Mouse (Mus musculus): ENCODE measurements around the gene Ift52.
A peak's percentile ranks its signal among the peaks of the same experiment; 100 is the strongest.
"Not testable (repeated sequence)": the region's sequence is repeated elsewhere in the genome, so short reads cannot be mapped to it uniquely, and the experiment has no call there.

Ift52 gene

DNA sequence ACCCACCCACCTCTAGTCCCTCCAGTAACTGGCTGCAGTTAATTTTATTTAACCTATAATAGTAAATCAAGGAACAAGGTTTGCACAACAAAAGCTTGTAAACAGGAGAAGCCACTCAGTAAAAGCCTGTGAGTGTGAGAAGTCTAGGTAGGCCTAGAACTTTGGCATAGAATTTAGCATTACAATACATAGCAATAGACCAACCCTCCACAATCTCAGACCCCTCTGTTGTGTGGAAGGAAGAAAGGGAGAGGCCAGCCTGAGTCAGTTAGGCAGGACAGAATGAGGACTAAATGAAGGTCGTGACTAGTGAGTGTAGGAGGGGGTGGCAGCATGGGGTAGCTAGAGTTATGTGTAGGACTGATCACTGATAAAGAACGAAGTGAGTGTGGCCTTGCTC is 14.6 kb downstream of the Ift52 start:
- DNase-seq (ENCODE audit: low spot score): no peak

DNA sequence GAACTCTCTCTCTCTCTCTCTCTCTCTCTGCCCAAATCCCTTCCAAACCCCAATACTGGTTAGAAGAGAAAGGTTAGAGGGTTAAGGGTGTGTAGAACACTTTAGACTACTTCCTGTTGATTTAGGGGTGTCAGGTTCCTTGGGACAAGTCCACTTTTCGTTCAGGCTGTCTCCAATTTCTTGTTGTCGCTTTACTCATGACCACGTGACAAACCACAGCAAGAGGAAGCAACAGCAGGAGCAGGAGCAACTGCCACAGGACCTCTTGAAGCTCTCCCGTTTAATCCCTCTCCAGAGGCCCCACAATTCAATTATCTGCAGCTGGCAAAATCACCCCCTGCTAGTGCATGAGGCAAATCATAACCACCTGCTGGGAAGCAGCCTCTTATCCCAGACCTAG is 15.5 kb downstream of the Ift52 start:
- no peak for DNase-seq (ENCODE audit: low spot score)

DNA sequence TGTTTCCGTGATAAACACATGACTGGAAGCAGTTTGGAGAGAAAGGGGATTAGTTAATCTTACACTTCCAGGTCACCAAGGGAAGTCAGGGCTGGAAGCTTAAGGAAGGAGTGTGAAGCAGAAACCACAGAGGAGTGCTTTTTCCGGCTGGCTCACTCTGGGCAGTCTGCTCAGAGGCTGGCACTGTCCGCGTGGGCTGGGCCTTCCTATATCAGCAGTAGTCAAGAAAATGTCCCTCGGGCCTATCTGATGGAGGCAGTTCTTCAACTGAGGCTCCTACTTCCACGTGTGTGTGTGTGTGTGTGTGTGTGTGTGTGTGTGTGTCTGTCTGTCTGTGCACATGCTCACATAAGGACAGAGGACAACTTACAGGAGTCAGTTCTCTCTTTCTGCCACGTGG is 22.8 kb downstream of the Ift52 start:
- no peak for DNase-seq (ENCODE audit: low spot score)

DNA sequence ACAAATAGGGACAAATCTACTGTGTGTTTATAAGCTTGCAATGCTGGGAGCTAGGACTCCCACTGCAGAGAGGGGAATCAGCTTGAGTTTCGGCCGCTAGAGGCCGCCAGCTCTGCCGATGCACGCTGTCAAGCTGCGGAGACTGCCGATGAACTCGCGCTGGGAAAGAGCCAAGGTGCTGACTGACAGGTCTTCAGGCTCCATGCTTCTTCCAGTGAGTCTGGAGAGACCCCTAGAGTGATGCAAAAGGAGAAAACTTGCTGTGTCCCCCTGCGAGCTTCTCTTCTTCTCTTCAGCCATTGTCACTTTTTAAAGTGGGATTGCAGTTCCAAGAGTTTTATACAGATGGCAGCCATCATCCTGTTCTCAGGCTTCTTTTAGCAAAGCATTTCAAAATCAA is 31.0 kb downstream of the Ift52 start:
- DNase-seq (ENCODE audit: low spot score): peak; percentile 44

DNA sequence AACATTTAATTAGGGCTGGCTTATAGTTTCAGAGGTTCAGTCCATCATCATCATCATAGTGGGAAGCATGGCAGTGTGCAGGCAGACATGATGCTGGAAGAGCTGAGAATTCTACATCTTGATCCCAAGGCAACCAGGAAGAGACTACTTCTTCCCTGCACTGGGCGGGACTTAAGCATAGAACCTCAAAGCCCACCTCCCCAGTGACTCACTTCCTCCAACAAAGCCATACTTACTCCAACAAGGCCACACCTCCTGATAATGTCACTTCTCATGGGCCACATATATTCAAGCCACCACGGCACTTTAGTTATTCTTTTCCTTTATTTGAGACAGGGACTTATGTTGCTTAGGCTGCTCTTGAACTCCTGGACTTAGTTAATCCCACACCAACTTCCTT is 32.0 kb downstream of the Ift52 start:
- DNase-seq (ENCODE audit: low spot score): no peak

GRCm38 (mm10) chr2:163051691-163052090 is 34.5 kb downstream of the Ift52 start:
- no peak for DNase-seq (ENCODE audit: low spot score)

GRCm38 (mm10) chr2:163052101-163052500 is 34.9 kb downstream of the Ift52 start:
- no peak for DNase-seq (ENCODE audit: low spot score)

DNA sequence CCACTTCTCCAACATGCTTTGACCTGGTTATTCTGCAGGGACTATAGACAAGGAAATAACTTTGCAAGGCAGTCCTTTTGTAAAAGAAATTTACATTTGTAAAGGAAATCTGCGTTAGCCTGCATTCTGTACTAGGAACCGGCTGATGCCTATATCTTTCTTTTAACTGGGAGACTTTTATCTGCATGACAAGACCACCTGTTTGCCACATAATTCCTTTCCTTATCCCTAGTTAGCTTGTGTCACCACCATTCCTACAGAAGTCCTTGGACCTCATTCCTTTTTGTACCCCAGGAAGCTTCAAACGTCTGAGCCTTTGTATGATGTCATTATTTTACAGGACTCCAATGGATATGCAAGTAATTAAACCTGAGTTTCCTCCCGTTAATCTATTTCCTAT is 35.7 kb downstream of the Ift52 start:
- no peak for DNase-seq (ENCODE audit: low spot score)

DNA sequence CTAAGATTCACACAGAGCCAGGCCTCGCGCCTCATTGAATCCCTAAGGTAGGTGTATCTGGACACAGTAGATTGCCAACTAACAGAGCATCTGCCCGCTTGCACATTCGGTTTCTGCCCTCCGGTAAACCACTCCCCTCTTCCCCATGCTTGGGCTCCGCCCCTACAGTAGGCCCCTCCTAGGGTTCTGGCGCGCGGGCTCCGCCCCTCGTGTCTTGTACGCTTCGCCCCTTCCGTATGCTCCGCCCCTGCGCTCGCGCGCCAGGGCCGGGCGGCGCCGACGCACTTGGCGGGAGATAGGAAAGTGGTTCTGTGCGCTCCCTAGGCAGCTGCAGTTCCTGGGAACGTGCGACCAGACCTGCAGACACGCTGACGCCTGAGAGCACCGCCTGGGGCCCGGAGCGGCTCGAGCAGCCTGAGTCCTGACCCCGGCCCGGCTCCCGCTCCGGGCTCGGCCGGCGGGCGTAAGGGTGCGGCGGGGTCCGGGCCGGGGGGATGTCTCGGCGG is 37.2 kb downstream of the Ift52 start, which contains the start of gene Mybl2:
Mybl2 (plus strand) TSS at position 353 of the 506 bp plus-strand sequence.
- peak; percentile 97 for DNase-seq (ENCODE audit: low spot score)

GRCm38 (mm10) chr2:163054891-163055494 is 37.8 kb downstream of the Ift52 start:
- peak; percentile 43 for DNase-seq (ENCODE audit: low spot score)

DNA sequence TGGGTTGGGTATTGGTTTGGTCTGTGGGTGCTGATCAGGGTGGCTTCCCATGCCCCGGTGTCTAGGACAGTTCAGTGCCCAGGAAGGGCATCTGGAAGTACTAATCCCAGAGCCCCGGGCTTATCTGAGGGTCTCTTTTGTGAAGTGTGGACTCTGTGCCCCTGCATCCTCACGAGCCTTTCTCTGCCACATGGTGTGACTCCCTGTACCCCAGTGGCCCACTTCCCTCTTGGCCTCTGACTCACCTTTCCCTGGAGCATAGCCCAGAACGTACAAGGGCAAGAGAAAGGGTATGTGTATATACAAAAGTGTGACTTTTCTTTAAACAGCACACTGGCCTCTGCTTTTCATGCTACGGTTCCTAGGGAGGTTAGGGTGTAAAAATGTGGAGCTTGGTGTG is 38.6 kb downstream of the Ift52 start:
- no peak for DNase-seq (ENCODE audit: low spot score)

- no peak for DNase-seq (ENCODE audit: low spot score)
These were observed 39.4 kb downstream of the Ift52 start for GRCm38 (mm10) chr2:163056584-163056983.

GRCm38 (mm10) chr2:163058981-163059380 is 41.8 kb downstream of the Ift52 start:
- not testable (repeated sequence) for DNase-seq (ENCODE audit: low spot score)

DNA sequence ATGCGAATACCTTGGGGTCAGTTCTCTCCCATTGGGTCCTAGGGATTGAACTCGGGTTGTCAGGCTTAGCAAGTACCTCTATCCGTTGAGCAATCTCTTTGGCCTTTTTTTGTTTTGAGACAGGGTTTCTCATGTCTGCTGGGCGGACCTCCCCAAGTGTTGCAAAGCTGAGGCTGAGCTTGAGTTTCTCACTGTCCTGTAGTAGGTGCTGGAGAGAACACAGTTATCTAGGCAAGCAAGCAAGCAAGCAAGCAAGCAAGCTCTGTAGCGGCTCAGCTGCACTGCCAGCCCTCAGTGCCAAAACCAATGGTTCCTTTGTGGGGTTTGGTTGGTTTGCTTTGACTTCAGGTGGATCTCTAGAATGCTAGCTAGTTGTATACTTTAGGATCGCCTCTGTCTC is 43.5 kb downstream of the Ift52 start:
- no peak for DNase-seq (ENCODE audit: low spot score)

GRCm38 (mm10) chr2:163061203-163062118 is 44.3 kb downstream of the Ift52 start:
- no peak for DNase-seq (ENCODE audit: low spot score)

DNA sequence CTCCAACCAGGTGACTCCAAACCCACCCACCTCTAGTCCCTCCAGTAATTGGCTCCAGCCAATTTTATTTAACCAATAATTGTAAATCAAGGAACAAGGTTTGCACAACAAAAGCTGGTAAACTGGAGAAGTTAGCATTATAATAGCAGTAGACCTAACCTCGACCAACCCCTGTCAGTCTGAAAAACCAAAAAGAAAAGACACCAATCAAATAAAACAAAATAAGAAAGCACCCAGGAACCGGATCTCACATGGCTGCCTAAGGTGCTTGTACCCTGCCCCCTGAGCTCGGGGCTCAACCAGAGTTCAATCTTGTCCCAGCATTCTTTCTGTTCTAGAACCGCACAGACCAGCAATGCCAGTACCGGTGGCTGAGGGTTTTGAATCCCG is 45.0 kb downstream of the Ift52 start:
- DNase-seq (ENCODE audit: low spot score): no peak

DNA sequence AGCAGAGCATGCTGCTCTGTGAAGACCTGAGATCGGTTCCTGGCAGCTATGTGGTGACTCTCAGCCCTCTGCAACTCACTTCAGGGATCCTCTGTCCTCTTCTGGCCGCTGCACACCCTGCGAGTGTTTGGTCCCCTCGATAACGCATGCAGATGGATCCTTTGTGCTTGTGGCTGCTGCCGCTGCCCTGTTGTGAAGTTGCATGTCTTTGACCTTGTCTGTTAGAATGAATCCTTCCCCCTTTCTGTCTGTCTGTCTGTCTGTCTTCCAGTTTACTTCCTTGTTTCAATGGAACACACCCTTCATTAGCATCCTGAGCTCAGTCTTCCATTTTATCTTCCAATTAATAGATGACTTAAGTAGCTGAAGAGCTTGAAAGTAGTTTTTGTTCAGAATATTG is 49.2 kb downstream of the Ift52 start:
- DNase-seq (ENCODE audit: low spot score): no peak

DNA sequence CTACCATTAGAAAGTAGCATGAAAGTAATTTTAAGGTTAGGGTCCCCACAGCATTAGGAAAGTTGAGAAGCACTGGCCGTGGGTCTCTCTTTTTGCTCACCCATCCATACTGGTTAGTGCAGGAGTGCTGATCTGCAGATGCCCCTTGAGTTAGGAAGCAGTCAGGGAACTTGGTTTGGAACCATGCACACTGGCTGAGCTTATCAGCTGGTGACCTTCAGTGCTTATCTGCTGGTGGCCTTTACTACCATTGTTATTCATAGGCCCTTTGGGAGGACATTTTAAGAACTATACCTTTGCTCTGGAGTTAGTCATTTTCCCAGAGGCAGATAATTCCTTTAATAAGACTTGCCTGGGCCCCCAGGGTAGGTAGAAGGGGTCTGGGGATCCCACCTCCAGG is 50.1 kb downstream of the Ift52 start:
- DNase-seq (ENCODE audit: low spot score): no peak

- no peak for DNase-seq (ENCODE audit: low spot score)
These were observed 53.1 kb downstream of the Ift52 start for GRCm38 (mm10) chr2:163070213-163070612.

DNA sequence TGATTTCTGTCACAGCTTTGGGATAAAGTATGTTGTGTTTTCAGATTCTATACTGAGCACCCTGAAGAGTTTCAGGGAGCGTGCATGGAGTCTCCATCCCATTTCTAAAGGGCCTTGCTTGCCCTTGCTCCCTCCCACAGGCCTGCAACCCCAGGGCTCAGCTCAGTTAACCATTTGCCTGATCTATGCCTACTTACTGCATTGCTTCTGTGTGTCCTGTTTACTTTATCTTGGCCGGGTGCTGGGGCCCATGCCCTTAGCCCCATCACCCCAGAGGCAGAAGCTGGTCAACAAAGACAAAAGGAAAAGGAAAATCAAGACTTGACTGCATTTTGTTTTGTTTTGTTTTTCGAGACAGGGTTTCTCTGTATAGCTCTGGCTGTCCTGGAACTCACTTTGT is 54.4 kb downstream of the Ift52 start:
- DNase-seq (ENCODE audit: low spot score): no peak

DNA sequence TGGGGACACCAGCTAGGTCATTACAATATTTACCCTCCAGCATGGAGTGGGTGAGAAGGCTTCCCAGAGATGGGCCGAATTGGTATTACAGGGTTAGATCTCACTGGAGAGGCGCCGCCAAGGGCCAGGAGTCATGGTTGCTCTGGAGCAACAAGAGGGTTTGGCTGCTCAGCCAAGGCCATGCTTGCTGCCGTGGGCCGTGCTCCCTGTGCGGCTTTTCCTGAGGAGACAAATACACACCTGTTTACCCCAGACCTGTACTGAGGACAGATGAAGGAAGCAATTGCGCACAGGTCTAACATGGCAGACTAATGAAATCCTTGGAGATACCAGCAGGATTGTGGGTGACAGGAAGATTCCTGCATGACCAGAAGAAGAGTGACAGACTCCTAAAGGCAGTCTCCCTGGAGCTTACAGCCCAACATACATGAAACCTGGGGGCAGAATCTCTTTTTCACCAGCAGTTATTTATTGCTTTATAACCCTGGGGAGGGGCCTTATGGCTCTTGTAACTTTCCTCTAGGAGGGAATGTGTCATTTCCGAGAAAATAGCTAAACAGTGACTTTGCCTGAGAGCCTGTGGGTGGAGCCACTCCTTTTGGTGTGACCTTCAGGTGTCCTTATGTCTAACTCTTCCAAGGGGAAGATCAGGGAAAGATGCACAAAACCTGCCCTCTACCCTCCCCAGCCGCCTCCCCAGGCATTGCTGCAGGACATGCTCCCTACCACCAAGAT is 56.0 kb downstream of the Ift52 start:
- no peak for DNase-seq (ENCODE audit: low spot score)

DNA sequence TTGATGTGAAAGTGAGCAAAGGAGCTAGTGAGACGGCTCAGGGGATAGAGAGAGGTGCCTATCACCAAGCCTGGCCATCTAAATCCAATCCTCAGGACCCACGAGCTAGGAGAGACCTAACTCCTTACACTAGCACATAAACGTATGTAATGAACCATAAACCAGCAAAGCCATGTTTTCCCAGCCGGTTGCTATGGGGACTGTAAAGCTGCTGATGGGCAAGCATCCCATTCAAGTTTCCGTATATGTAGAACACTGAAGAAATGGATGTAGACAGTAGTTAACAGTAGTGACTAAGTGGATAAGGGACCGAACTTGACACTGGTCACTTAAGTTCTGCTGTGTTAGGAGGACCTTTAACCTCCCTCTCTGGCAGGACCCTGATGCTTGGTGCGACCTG is 56.9 kb downstream of the Ift52 start:
- DNase-seq (ENCODE audit: low spot score): no peak

DNA sequence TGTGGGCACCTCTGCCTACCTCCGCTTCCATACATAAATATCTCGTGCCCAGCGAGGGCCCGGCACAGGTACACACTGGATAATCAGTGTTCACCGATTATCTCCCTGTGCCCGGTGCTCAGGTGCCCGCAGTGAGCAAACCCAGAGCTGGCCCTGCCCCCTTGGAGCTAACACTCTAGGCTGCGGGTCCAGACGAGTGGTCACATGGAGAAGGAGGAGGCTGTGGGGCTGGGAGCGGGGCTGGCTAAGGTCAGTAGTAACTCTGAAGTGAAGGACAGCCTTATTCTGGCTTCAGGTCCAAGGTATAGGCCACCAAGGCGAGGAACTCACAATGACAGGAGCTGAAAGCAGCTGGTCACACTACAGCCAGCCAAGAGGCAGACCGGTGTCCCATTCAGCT is 57.7 kb downstream of the Ift52 start:
- no peak for DNase-seq (ENCODE audit: low spot score)
